Mouse (Mus musculus) CH12F3 (cell line): ENCODE data around the gene Agtr1a.

Experiments used
- in situ Hi-C: fragments of 300-500 bp; cut with MboI; formaldehyde crosslinking; loops from 2 replicates; pipeline ENCODE4 v1.14.3; 2020; ENCODE audit warnings: low sequenced_read_pairs

Gene Agtr1a

GRCm38 (mm10) chr13:30336148-30336801, at the start of gene Agtr1a:
TSS of gene Agtr1a (plus strand) at chr13:30336441.
- in situ Hi-C loops = no loop called here

GRCm38 (mm10) chr13:30310221-30310620, 26.0 kb upstream of the Agtr1a start:
- in situ Hi-C loops = no loop called here

- in situ Hi-C loops = no loop called here
These were observed 11.4 kb upstream of the Agtr1a start for GRCm38 (mm10) chr13:30324669-30325346.

- in situ Hi-C loops = no loop called here
These were observed 5.2 kb upstream of the Agtr1a start for GRCm38 (mm10) chr13:30331061-30331460.

GRCm38 (mm10) chr13:30331851-30332250, 4.4 kb upstream of the Agtr1a start:
- in situ Hi-C loops = no loop called here

- in situ Hi-C loops = no loop called here
These were observed 3.7 kb upstream of the Agtr1a start for GRCm38 (mm10) chr13:30332581-30332980.

GRCm38 (mm10) chr13:30334667-30335066, 1.6 kb upstream of the Agtr1a start:
- in situ Hi-C loops = no loop called here

- in situ Hi-C loops = no loop called here
These were observed 672 bp downstream of the Agtr1a start for GRCm38 (mm10) chr13:30336913-30337312.

- in situ Hi-C loops = no loop called here
These were observed 1.4 kb downstream of the Agtr1a start for GRCm38 (mm10) chr13:30337646-30338045.

GRCm38 (mm10) chr13:30338576-30338975, 2.3 kb downstream of the Agtr1a start:
- in situ Hi-C loops = no loop called here

GRCm38 (mm10) chr13:30339927-30340326, 3.7 kb downstream of the Agtr1a start:
- in situ Hi-C loops = no loop called here

GRCm38 (mm10) chr13:30341987-30342898, 6.0 kb downstream of the Agtr1a start:
- in situ Hi-C loops = no loop called here

GRCm38 (mm10) chr13:30345427-30345913, 9.2 kb downstream of the Agtr1a start:
- in situ Hi-C loops = no loop called here

GRCm38 (mm10) chr13:30346881-30347280, 10.6 kb downstream of the Agtr1a start:
- in situ Hi-C loops = no loop called here

GRCm38 (mm10) chr13:30348306-30348705, 12.1 kb downstream of the Agtr1a start:
- in situ Hi-C loops = no loop called here

- in situ Hi-C loops = no loop called here
These were observed 15.7 kb downstream of the Agtr1a start for GRCm38 (mm10) chr13:30351966-30352365.

- in situ Hi-C loops = no loop called here
These were observed 18.8 kb downstream of the Agtr1a start for GRCm38 (mm10) chr13:30354991-30355580.

GRCm38 (mm10) chr13:30355979-30356378, 19.7 kb downstream of the Agtr1a start:
- in situ Hi-C loops = no loop called here

- in situ Hi-C loops = no loop called here
These were observed 22.4 kb downstream of the Agtr1a start for GRCm38 (mm10) chr13:30358456-30359168.

- in situ Hi-C loops = no loop called here
These were observed 23.6 kb downstream of the Agtr1a start for GRCm38 (mm10) chr13:30359886-30360285.
